18 mouse cellular contexts compared by ENCODE assay signal in genomic region chr15:92743624-92744023, GRCm38 (mm10).
A peak's percentile ranks its signal among the peaks of the same experiment; 100 is the strongest.
DNase-seq lines count a peak whose midpoint lies in the region; ATAC-seq lines count a peak whose summit lies in the region.
"Had no signal": no experiment of that assay in that cellular context is flagged by ENCODE, and none has a peak within 500 bp of the region (broad histone marks: within the 10 kb centered on the region; RNA-seq: fewer than 3 reads in every experiment).

No protein-coding gene starts in this region.

- H3K9ac ChIP-seq in forebrain, embryonic 14.5 days (ENCODE audit: low read length), result no peak overlapping the region
- no peak overlapping the region for H3K9ac ChIP-seq in midbrain, embryonic 16.5 days (ENCODE audit: low read depth, low read length)
- H3K9ac ChIP-seq: heart, embryonic 12.5 days had no signal

- peak; percentile 94 for ATAC-seq in forebrain, embryonic 14.5 days
- peak; percentile 58 for ATAC-seq in midbrain, embryonic 16.5 days
- no peak for ATAC-seq in megakaryocyte, adult 5-6 weeks (ENCODE audit: poor library complexity, severe bottlenecking)

- WGBS in forebrain, embryonic 14.5 days, result 11% methylated on average over 6 of the region's 6 CpGs
- WGBS in midbrain, embryonic 16.5 days, result 37% methylated on average over 6 of the region's 6 CpGs

- DNase-seq in heart, adult 11 months, result peak; percentile 71
- DNase-seq in heart, adult 9 months (ENCODE audit: low spot score in 2 of 2), result no peak
- peak; percentile 43 for DNase-seq in brain, adult 2 months (ENCODE audit: low read depth, low spot score)
- DNase-seq in forebrain, embryonic 14.5 days (ENCODE audit: low spot score), result peak; percentile 95
- no peak for DNase-seq in urinary bladder, postnatal 36 days (ENCODE audit: low spot score in 2 of 2)
- no peak for DNase-seq in thymus, postnatal 14 days
- DNase-seq: adrenal gland, postnatal 25 days; gastrocnemius, postnatal 14 days; heart, postnatal 4 days; kidney, adult 8-10 months; lung, adult 18-20 months; right cerebral cortex, postnatal 25 days; thymus, adult 18-20 months had no signal

- no peak overlapping the region for H3K4me3 ChIP-seq in forebrain, embryonic 14.5 days (ENCODE audit: low read depth, low read length)
- H3K4me3 ChIP-seq in midbrain, embryonic 16.5 days (ENCODE audit: low read depth, low read length), result no peak overlapping the region
- H3K4me3 ChIP-seq: heart, embryonic 12.5 days; left cerebral cortex, adult 2 months had no signal

- H3K27ac ChIP-seq in forebrain, embryonic 14.5 days (ENCODE audit: low read depth, low read length), result no peak overlapping the region; the same call in 1 of the 2 replicates
- peak overlapping the region; percentile 44; the same call in 1 of the 2 replicates for H3K27ac ChIP-seq in midbrain, embryonic 16.5 days (ENCODE audit: low read length)
- H3K27ac ChIP-seq: left cerebral cortex, adult 2 months had no signal

- H3K27me3 ChIP-seq in forebrain, embryonic 14.5 days (replicated peaks; ENCODE audit: control insufficient read depth, insufficient read depth, low read length), result no peaks in the 10 kb centered on the region
- H3K27me3 ChIP-seq in midbrain, embryonic 16.5 days (ENCODE audit: control insufficient read depth, insufficient read depth, low read depth, low read length), result no peaks in the 10 kb centered on the region
- H3K27me3 ChIP-seq: heart, embryonic 12.5 days had no signal

- H3K36me3 ChIP-seq in forebrain, embryonic 14.5 days (ENCODE audit: control insufficient read depth, insufficient read depth, low read length), result no peaks in the 10 kb centered on the region
- H3K36me3 ChIP-seq in midbrain, embryonic 16.5 days (ENCODE audit: control insufficient read depth, insufficient read depth, low read length), result no peaks in the 10 kb centered on the region
- H3K36me3 ChIP-seq: G1E; heart, embryonic 12.5 days had no signal

- H3K9me3 ChIP-seq in forebrain, embryonic 14.5 days (replicated peaks; ENCODE audit: control insufficient read depth, low read length), result no peaks in the 10 kb centered on the region
- H3K9me3 ChIP-seq in midbrain, embryonic 16.5 days (replicated peaks; ENCODE audit: control insufficient read depth, low read length, poor library complexity, severe bottlenecking), result no peaks in the 10 kb centered on the region
- H3K9me3 ChIP-seq: heart, embryonic 12.5 days had no signal

- H3K4me2 ChIP-seq in forebrain, embryonic 14.5 days (ENCODE audit: low read length), result no peak overlapping the region
- H3K4me2 ChIP-seq in midbrain, embryonic 16.5 days (ENCODE audit: low read length), result no peak overlapping the region
- H3K4me2 ChIP-seq: heart, embryonic 12.5 days had no signal

- H3K4me1 ChIP-seq in forebrain, embryonic 14.5 days (ENCODE audit: control insufficient read depth, insufficient read depth, low read length), result peaks cover 11% of the 10 kb centered on the region; the same call in 1 of the 2 replicates
- peaks cover 5% of the 10 kb centered on the region for H3K4me1 ChIP-seq in midbrain, embryonic 16.5 days (ENCODE audit: control insufficient read depth, insufficient read depth, low read length)
- H3K4me1 ChIP-seq: heart, embryonic 12.5 days had no signal

Comparison
In these comparisons a context has a peak if more than half of its experiments do, and no peak if none do; other contexts are left out.
1. DNase-seq: peak in heart, adult 11 months (single experiment), brain, adult 2 months (single experiment) and forebrain, embryonic 14.5 days (single experiment); none in heart, adult 9 months (0 of 2), urinary bladder, postnatal 36 days (0 of 2) and thymus, postnatal 14 days (single experiment).